Mouse (Mus musculus): Measurements from ENCODE around the gene Gpsm2. TPM values are rescaled to one million over a fixed set of nuclear protein-coding genes. Genes with fewer than 3 reads are reported as not detected.

Gpsm2 gene
- polyA plus RNA-seq, 1 experiment from 2014 or later, result 22.9 TPM

- Histone ChIP-seq H3K9me3 (ENCODE audit: low read length) (peaks cover 3% of the 10 kb centered on the region; the same call in 1 of the 2 replicates), H3K4me3 (ENCODE audit: low read depth, low read length) (no peak overlapping the region), H3K27me3 (replicated peaks; ENCODE audit: insufficient read depth, low read length) (no peaks in the 10 kb centered on the region), H3K36me3 (ENCODE audit: insufficient read depth, low read length) (no peaks in the 10 kb centered on the region), H3K4me1 (ENCODE audit: insufficient read depth, low read depth, low read length) (no peaks in the 10 kb centered on the region), H3K9ac (replicated peaks; ENCODE audit: low read depth) (no peak overlapping the region), H3K4me2 (replicated peaks; ENCODE audit: low read depth, low read length) (no peak overlapping the region), H3K27ac (ENCODE audit: low read length) (no peak overlapping the region)
- WGBS, result 82% methylated on average over 3 of the region's 3 CpGs
- ATAC-seq, result no peak
- TF ChIP-seq EP300 (IDR thresholded peaks at IDR 0.05) (no peak), CTCF (IDR thresholded peaks at IDR 0.05) (no peak)
- no peak for DNase-seq (ENCODE audit: low spot score)
Observed at GRCm38 (mm10) chr3:108737761-108738160, 15.7 kb upstream of the Gpsm2 start.

GRCm38 (mm10) chr3:108730316-108730715, 8.2 kb upstream of the Gpsm2 start:
- ATAC-seq, result no peak
- DNase-seq (ENCODE audit: low spot score), result peak; percentile 34
- no peak overlapping the region for H3K9ac ChIP-seq (replicated peaks; ENCODE audit: low read depth)
- no peaks in the 10 kb centered on the region for H3K36me3 ChIP-seq (ENCODE audit: insufficient read depth, low read length)
- peaks cover 3% of the 10 kb centered on the region; the same call in 1 of the 2 replicates for H3K9me3 ChIP-seq (ENCODE audit: low read length)
- H3K4me3 ChIP-seq (ENCODE audit: low read depth, low read length), result no peak overlapping the region
- WGBS, result 31% methylated on average over 12 of the region's 12 CpGs
- no peak overlapping the region for H3K27ac ChIP-seq (ENCODE audit: low read length)
- H3K4me2 ChIP-seq (replicated peaks; ENCODE audit: low read depth, low read length), result 0 out of 2 replicates have a peak overlapping the region, but pooled peaks have one; percentile 17
- TF ChIP-seq EP300 (IDR thresholded peaks at IDR 0.05) (no peak), CTCF (IDR thresholded peaks at IDR 0.05) (no peak)
- no peaks in the 10 kb centered on the region for H3K27me3 ChIP-seq (replicated peaks; ENCODE audit: insufficient read depth, low read length)
- H3K4me1 ChIP-seq (ENCODE audit: insufficient read depth, low read depth, low read length), result no peaks in the 10 kb centered on the region

GRCm38 (mm10) chr3:108727776-108728175, 5.7 kb upstream of the Gpsm2 start:
- no peaks in the 10 kb centered on the region for H3K36me3 ChIP-seq (ENCODE audit: insufficient read depth, low read length)
- 81% methylated on average over 3 of the region's 3 CpGs for WGBS
- H3K27me3 ChIP-seq (replicated peaks; ENCODE audit: insufficient read depth, low read length), result no peaks in the 10 kb centered on the region
- H3K9me3 ChIP-seq (ENCODE audit: low read length), result no peaks in the 10 kb centered on the region
- no peak overlapping the region for H3K27ac ChIP-seq (ENCODE audit: low read length)
- ATAC-seq, result no peak
- TF ChIP-seq EP300 (IDR thresholded peaks at IDR 0.05) (no peak), CTCF (IDR thresholded peaks at IDR 0.05) (no peak)
- no peaks in the 10 kb centered on the region for H3K4me1 ChIP-seq (ENCODE audit: insufficient read depth, low read depth, low read length)
- no peak overlapping the region for H3K9ac ChIP-seq (replicated peaks; ENCODE audit: low read depth)
- no peak for DNase-seq (ENCODE audit: low spot score)
- no peak overlapping the region for H3K4me3 ChIP-seq (ENCODE audit: low read depth, low read length)
- no peak overlapping the region for H3K4me2 ChIP-seq (replicated peaks; ENCODE audit: low read depth, low read length)

GRCm38 (mm10) chr3:108727344-108727743, 5.2 kb upstream of the Gpsm2 start:
- no peak overlapping the region for H3K9ac ChIP-seq (replicated peaks; ENCODE audit: low read depth)

GRCm38 (mm10) chr3:108726413-108726812, 4.3 kb upstream of the Gpsm2 start:
- no peak for ATAC-seq

More at GRCm38 (mm10) chr3:108727344-108727743, 5.2 kb upstream of the Gpsm2 start:
- TF ChIP-seq EP300 (IDR thresholded peaks at IDR 0.05) (no peak), CTCF (IDR thresholded peaks at IDR 0.05) (no peak)
- Histone ChIP-seq H3K27ac (ENCODE audit: low read length) (no peak overlapping the region), H3K4me1 (ENCODE audit: insufficient read depth, low read depth, low read length) (no peaks in the 10 kb centered on the region), H3K4me2 (replicated peaks; ENCODE audit: low read depth, low read length) (no peak overlapping the region), H3K4me3 (ENCODE audit: low read depth, low read length) (no peak overlapping the region), H3K27me3 (replicated peaks; ENCODE audit: insufficient read depth, low read length) (no peaks in the 10 kb centered on the region), H3K36me3 (ENCODE audit: insufficient read depth, low read length) (no peaks in the 10 kb centered on the region), H3K9me3 (ENCODE audit: low read length) (no peaks in the 10 kb centered on the region)
- ATAC-seq (no peak), DNase-seq (ENCODE audit: low spot score) (no peak)

GRCm38 (mm10) chr3:108721076-108721991, 775 bp downstream of the Gpsm2 start:
- ATAC-seq (peak; percentile 37), DNase-seq (ENCODE audit: low spot score) (peak; percentile 69)
- Histone ChIP-seq H3K27me3 (replicated peaks; ENCODE audit: insufficient read depth, low read length) (no peaks in the 10 kb centered on the region), H3K9ac (replicated peaks; ENCODE audit: low read depth) (peak overlapping the region; percentile 50), H3K4me2 (replicated peaks; ENCODE audit: low read depth, low read length) (peak overlapping the region; percentile 80), H3K36me3 (ENCODE audit: insufficient read depth, low read length) (no peaks in the 10 kb centered on the region), H3K27ac (ENCODE audit: low read length) (peak overlapping the region; percentile 73), H3K9me3 (ENCODE audit: low read length) (no peaks in the 10 kb centered on the region), H3K4me1 (ENCODE audit: insufficient read depth, low read depth, low read length) (0 out of 2 replicates have a peak, but pooled peaks cover 3% of the 10 kb centered on the region), H3K4me3 (ENCODE audit: low read depth, low read length) (peak overlapping the region; percentile 74)
- under 1% methylated on average over 43 of the region's 44 CpGs for WGBS
- no peak for TF ChIP-seq EP300 (IDR thresholded peaks at IDR 0.05)
- TF ChIP-seq CTCF (IDR thresholded peaks at IDR 0.05), result peak; percentile 57

More at GRCm38 (mm10) chr3:108726413-108726812, 4.3 kb upstream of the Gpsm2 start:
- Histone ChIP-seq H3K4me3 (ENCODE audit: low read depth, low read length) (no peak overlapping the region), H3K4me1 (ENCODE audit: insufficient read depth, low read depth, low read length) (no peaks in the 10 kb centered on the region), H3K36me3 (ENCODE audit: insufficient read depth, low read length) (no peaks in the 10 kb centered on the region), H3K9ac (replicated peaks; ENCODE audit: low read depth) (no peak overlapping the region), H3K27me3 (replicated peaks; ENCODE audit: insufficient read depth, low read length) (no peaks in the 10 kb centered on the region), H3K9me3 (ENCODE audit: low read length) (no peaks in the 10 kb centered on the region), H3K27ac (ENCODE audit: low read length) (no peak overlapping the region), H3K4me2 (replicated peaks; ENCODE audit: low read depth, low read length) (no peak overlapping the region)
- 79% methylated on average over 7 of the region's 7 CpGs for WGBS
- no peak for DNase-seq (ENCODE audit: low spot score)
- TF ChIP-seq EP300 (IDR thresholded peaks at IDR 0.05) (no peak), CTCF (IDR thresholded peaks at IDR 0.05) (no peak)

All from lung, postnatal 0 days (tissue).